Mouse (Mus musculus) gastrocnemius, postnatal 36 days (tissue): ENCODE data around the gene Pla2g4a. TPM values are rescaled to one million over a fixed set of nuclear protein-coding genes. Genes with fewer than 3 reads are reported as not detected.
"Not testable (repeated sequence)": the region's sequence is repeated elsewhere in the genome, so short reads cannot be mapped to it uniquely, and the experiment has no call there.

ENCODE experiments used
- DNase-seq, 2 experiments: peaks; one replicate each; pipeline ENCODE4 v3.0.0; 2022
- intact Hi-C: fragments of 180-260 bp; cut with DNase I; formaldehyde crosslinking; loops from one replicate; pipeline ENCODE4 v1.15.1; 2025
- total RNA-seq, 2 experiments: library from RNA; stranded (reverse); gene quantifications; 2 replicates each; pipeline ENCODE4 v1.2.3; 2021

Gene Pla2g4a
- total RNA-seq, 2 experiments from 2014 or later = 1.3 to 1.5 TPM

- intact Hi-C loops = no loop called here
- DNase-seq = no peak
Observed at GRCm38 (mm10) chr1:149939261-149940032, 21.6 kb downstream of the Pla2g4a start.

GRCm38 (mm10) chr1:149937825-149938224, 23.3 kb downstream of the Pla2g4a start:
- intact Hi-C loops = no loop called here
- no peak for DNase-seq

- intact Hi-C loops = no loop called here
- no peak for DNase-seq
Observed at GRCm38 (mm10) chr1:149929140-149929539, 31.9 kb downstream of the Pla2g4a start.

GRCm38 (mm10) chr1:149923737-149924136, 37.4 kb downstream of the Pla2g4a start:
- DNase-seq, intact Hi-C loops: not testable (repeated sequence)

GRCm38 (mm10) chr1:149922219-149922618, 38.9 kb downstream of the Pla2g4a start:
- DNase-seq = no peak
- intact Hi-C loops = no loop called here

- intact Hi-C loops = no loop called here
- DNase-seq = no peak
Observed at GRCm38 (mm10) chr1:149921325-149921724, 39.8 kb downstream of the Pla2g4a start.

- no peak for DNase-seq
- intact Hi-C loops = no loop called here
Observed at GRCm38 (mm10) chr1:149919301-149919700, 41.8 kb downstream of the Pla2g4a start.

- no peak for DNase-seq
- intact Hi-C loops = no loop called here
Observed at GRCm38 (mm10) chr1:149912984-149913383, 48.1 kb downstream of the Pla2g4a start.

GRCm38 (mm10) chr1:149911050-149911449, 50.0 kb downstream of the Pla2g4a start:
- DNase-seq = no peak
- intact Hi-C loops = no loop called here

- intact Hi-C loops = no loop called here
- peak; percentile 19 to 44 for DNase-seq
Observed at GRCm38 (mm10) chr1:149898001-149898625, 63.0 kb downstream of the Pla2g4a start.

- intact Hi-C loops = no loop called here
- DNase-seq = no peak
Observed at GRCm38 (mm10) chr1:149896590-149896989, 64.5 kb downstream of the Pla2g4a start.

GRCm38 (mm10) chr1:149894940-149895339, 66.2 kb downstream of the Pla2g4a start:
- intact Hi-C loops = no loop called here
- DNase-seq = no peak

GRCm38 (mm10) chr1:149893903-149894302, 67.2 kb downstream of the Pla2g4a start:
- DNase-seq = no peak
- intact Hi-C loops = no loop called here

GRCm38 (mm10) chr1:149891057-149891456, 70.0 kb downstream of the Pla2g4a start:
- intact Hi-C loops = no loop called here
- DNase-seq = no peak

GRCm38 (mm10) chr1:149882419-149883025, 78.6 kb downstream of the Pla2g4a start:
- intact Hi-C loops = no loop called here
- DNase-seq = no peak

- intact Hi-C loops = no loop called here
- no peak for DNase-seq
Observed at GRCm38 (mm10) chr1:149878175-149878574, 82.9 kb downstream of the Pla2g4a start.

- intact Hi-C loops = no loop called here
- DNase-seq = no peak
Observed at GRCm38 (mm10) chr1:149876502-149876901, 84.6 kb downstream of the Pla2g4a start.

GRCm38 (mm10) chr1:149871625-149872024, 89.5 kb downstream of the Pla2g4a start:
- DNase-seq = no peak
- intact Hi-C loops = no loop called here

GRCm38 (mm10) chr1:149867323-149867722, 93.8 kb downstream of the Pla2g4a start:
- no peak for DNase-seq
- intact Hi-C loops = no loop called here

GRCm38 (mm10) chr1:149866202-149866601, 94.9 kb downstream of the Pla2g4a start:
- intact Hi-C loops = no loop called here
- no peak for DNase-seq

- DNase-seq = peak; percentile 25 to 51
- intact Hi-C loops = no loop called here
Observed at GRCm38 (mm10) chr1:149862801-149863200, 98.3 kb downstream of the Pla2g4a start.

- intact Hi-C loops = no loop called here
- no peak for DNase-seq
Observed at GRCm38 (mm10) chr1:149862181-149862580, 98.9 kb downstream of the Pla2g4a start.
